Mouse (Mus musculus) heart, adult 2 months (tissue): ENCODE results near the gene Slc3a1.

Experiments used
- CTCF ChIP-seq: fragments of 200-600 bp; IDR thresholded peaks from 2 replicates; pipeline ENCODE4 v1.8.1; 2022; ENCODE audit warnings: antibody characterized with exemption, mild to moderate bottlenecking, moderate library complexity
- EP300 ChIP-seq: fragments of 200-500 bp; IDR thresholded peaks from 2 replicates; pipeline ENCODE4 v1.6.1; 2011; ENCODE audit warnings: low read depth, low read length, control low read depth; ENCODE audit not compliant: insufficient read depth
- POLR2A ChIP-seq: fragments of 200-500 bp; IDR thresholded peaks from 2 replicates; pipeline ENCODE4 v1.6.1; 2011; ENCODE audit warnings: mild to moderate bottlenecking, low read depth, low read length, control low read depth; ENCODE audit not compliant: insufficient read depth

GRCm38 (mm10) chr17:84995844-84996243 is 32.3 kb upstream of the Slc3a1 start:
- TF ChIP-seq CTCF (no peak), EP300 (no peak), POLR2A (no peak)
